10 mouse cellular contexts compared by ENCODE assay signal in the genomic region with DNA sequence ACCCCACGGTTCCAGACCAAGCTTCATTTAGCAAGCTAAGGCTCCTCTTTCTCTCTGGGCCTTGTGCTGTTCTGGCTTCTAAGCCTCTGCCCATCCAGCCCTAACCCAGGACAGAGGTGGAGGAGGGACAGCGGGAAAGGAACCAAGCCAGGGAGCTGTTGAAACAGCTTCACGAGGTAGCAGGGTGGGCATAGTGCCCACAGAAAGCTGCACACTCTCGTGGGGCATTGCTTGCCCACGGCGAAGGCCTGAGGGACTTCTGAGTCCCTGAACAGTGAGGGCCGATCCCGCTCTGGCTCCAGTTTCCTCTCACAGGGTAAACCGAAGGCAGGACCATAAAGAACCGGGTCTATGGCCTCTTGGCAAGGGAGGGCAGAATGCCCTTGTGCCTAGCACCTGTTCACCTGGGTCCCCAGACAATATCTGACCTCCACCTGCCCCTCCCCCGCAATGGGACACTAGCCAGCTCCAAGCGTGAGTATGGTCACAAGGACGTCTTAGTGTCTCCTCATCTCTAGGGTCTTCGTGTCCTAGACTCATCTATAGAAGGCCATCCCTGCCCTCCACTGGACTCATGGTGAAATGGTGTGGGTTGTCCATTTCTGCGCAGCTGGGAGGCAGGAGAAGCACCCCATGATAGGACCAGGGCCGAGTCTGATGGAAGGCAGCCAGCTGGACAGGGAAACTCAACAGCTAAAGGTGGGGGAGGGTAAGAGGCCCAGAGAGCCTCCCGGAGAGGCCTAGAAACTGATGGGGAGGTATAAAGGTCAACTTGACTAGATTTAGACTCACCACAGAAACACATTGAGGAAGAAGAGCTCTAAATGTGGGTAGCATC.
DNase-seq lines count a peak whose midpoint lies in the region; ATAC-seq lines count a peak whose summit lies in the region.
"Had no signal": no experiment of that assay in that cellular context is flagged by ENCODE, and none has a peak within 500 bp of the region (broad histone marks: within the 10 kb centered on the region; RNA-seq: fewer than 3 reads in every experiment).

No protein-coding gene starts in this region.

- H3K4me2 ChIP-seq in heart, embryonic 11.5 days = no peak overlapping the region
- no peak overlapping the region for H3K4me2 ChIP-seq in intestine, embryonic 15.5 days (replicated peaks)
- H3K4me2 ChIP-seq: neural tube, embryonic 13.5 days had no signal

- no peaks in the 10 kb centered on the region for H3K27me3 ChIP-seq in heart, embryonic 11.5 days (ENCODE audit: control insufficient read depth, insufficient read depth, low read length)
- no peaks in the 10 kb centered on the region for H3K27me3 ChIP-seq in intestine, embryonic 15.5 days (replicated peaks)
- H3K27me3 ChIP-seq: neural tube, embryonic 13.5 days had no signal

- intact Hi-C loops in left cerebral cortex, postnatal 25 days (cut with DNase I) = no loop called here

- ATAC-seq in heart, embryonic 11.5 days (replicated peaks; ENCODE audit: insufficient number of reproducible peaks, low FRiP score, low TSS enrichment) = no peak
- ATAC-seq in intestine, embryonic 15.5 days = peak; percentile 25; the same call in 1 of the 2 replicates

- no peak overlapping the region for H3K9ac ChIP-seq in heart, embryonic 11.5 days (ENCODE audit: low read depth, low read length)
- no peak overlapping the region for H3K9ac ChIP-seq in intestine, embryonic 15.5 days
- H3K9ac ChIP-seq: neural tube, embryonic 13.5 days had no signal

- H3K4me3 ChIP-seq in heart, embryonic 11.5 days (ENCODE audit: low read depth, low read length) = no peak overlapping the region
- no peak overlapping the region for H3K4me3 ChIP-seq in intestine, embryonic 15.5 days (replicated peaks)
- H3K4me3 ChIP-seq: neural tube, embryonic 13.5 days had no signal

- no peaks in the 10 kb centered on the region for H3K9me3 ChIP-seq in heart, embryonic 11.5 days (replicated peaks; ENCODE audit: control insufficient read depth, low read length)
- H3K9me3 ChIP-seq in intestine, embryonic 15.5 days = no peaks in the 10 kb centered on the region
- H3K9me3 ChIP-seq: neural tube, embryonic 13.5 days had no signal

- no peaks in the 10 kb centered on the region for H3K36me3 ChIP-seq in heart, embryonic 11.5 days (ENCODE audit: control insufficient read depth, insufficient read depth, low read length)
- H3K36me3 ChIP-seq in intestine, embryonic 15.5 days = no peaks in the 10 kb centered on the region
- H3K36me3 ChIP-seq: neural tube, embryonic 13.5 days had no signal

- peak; percentile 97 for DNase-seq in heart, adult 11 months
- peak; percentile 69 for DNase-seq in ovary, postnatal 36 days (ENCODE audit: low spot score)
- no peak for DNase-seq in ovary, postnatal 14 days (ENCODE audit: low spot score)
- no peak for DNase-seq in embryo, embryonic 10 days (ENCODE audit: low spot score)
- DNase-seq in left cerebral cortex, postnatal 25 days (ENCODE audit: low spot score in 2 of 2) = no peak
- DNase-seq in embryo, embryonic 9.5 days (ENCODE audit: extremely low spot score) = no peak
- DNase-seq: gastrocnemius, postnatal 10 days had no signal

- 67% methylated on average over 17 of the region's 17 CpGs for WGBS in heart, embryonic 11.5 days (ENCODE audit: insufficient replicate concordance)
- WGBS in intestine, embryonic 15.5 days = 79% methylated on average over 17 of the region's 17 CpGs

- H3K27ac ChIP-seq in heart, embryonic 11.5 days (ENCODE audit: low read depth, low read length) = no peak overlapping the region
- H3K27ac ChIP-seq in intestine, embryonic 15.5 days = no peak overlapping the region
- H3K27ac ChIP-seq: neural tube, embryonic 13.5 days had no signal

- peaks cover 17% of the 10 kb centered on the region for H3K4me1 ChIP-seq in heart, embryonic 11.5 days (ENCODE audit: control insufficient read depth, insufficient read depth, low read length)
- peaks cover 11% of the 10 kb centered on the region; the same call in 1 of the 2 replicates for H3K4me1 ChIP-seq in intestine, embryonic 15.5 days (replicated peaks)

Comparison
In these comparisons a context has a peak if more than half of its experiments do, and no peak if none do; other contexts are left out.
1. DNase-seq: peak in heart, adult 11 months (single experiment) and ovary, postnatal 36 days (single experiment); none in ovary, postnatal 14 days (single experiment), embryo, embryonic 10 days (single experiment), left cerebral cortex, postnatal 25 days (0 of 2) and embryo, embryonic 9.5 days (single experiment).